Mouse (Mus musculus): ENCODE results near the gene Fbxw4.
A peak's percentile ranks its signal among the peaks of the same experiment; 100 is the strongest.
"Not testable (repeated sequence)": the region's sequence is repeated elsewhere in the genome, so short reads cannot be mapped to it uniquely, and the experiment has no call there.

Gene Fbxw4

GRCm38 (mm10) chr19:45580235-45580634 is 79.9 kb downstream of the Fbxw4 start:
- no peak for DNase-seq (ENCODE audit: low spot score in 2 of 2)

GRCm38 (mm10) chr19:45579416-45579815 is 80.7 kb downstream of the Fbxw4 start:
- DNase-seq (ENCODE audit: low spot score in 2 of 2) = no peak

GRCm38 (mm10) chr19:45578976-45579375 is 81.1 kb downstream of the Fbxw4 start:
- DNase-seq (ENCODE audit: low spot score in 2 of 2) = no peak

GRCm38 (mm10) chr19:45577141-45577750 is 82.9 kb downstream of the Fbxw4 start:
- DNase-seq (ENCODE audit: low spot score in 2 of 2) = no peak

- DNase-seq (ENCODE audit: low spot score in 2 of 2) = no peak
Measured at GRCm38 (mm10) chr19:45575632-45576001, 84.5 kb downstream of the Fbxw4 start.

GRCm38 (mm10) chr19:45574941-45575631 is 85.0 kb downstream of the Fbxw4 start:
- peak in 1 of 2 experiments; percentile 37 for DNase-seq (ENCODE audit: low spot score in 2 of 2)

GRCm38 (mm10) chr19:45574339-45574898 is 85.7 kb downstream of the Fbxw4 start:
- no peak for DNase-seq (ENCODE audit: low spot score in 2 of 2)

- DNase-seq (ENCODE audit: low spot score in 2 of 2) = peak; percentile 58 to 70
Measured at GRCm38 (mm10) chr19:45573861-45574267, 86.2 kb downstream of the Fbxw4 start.

GRCm38 (mm10) chr19:45573033-45573432 is 87.1 kb downstream of the Fbxw4 start:
- no peak for DNase-seq (ENCODE audit: low spot score in 2 of 2)

GRCm38 (mm10) chr19:45567367-45567766 is 92.7 kb downstream of the Fbxw4 start:
- DNase-seq (ENCODE audit: low spot score in 2 of 2) = no peak

GRCm38 (mm10) chr19:45565925-45566715 is 94.0 kb downstream of the Fbxw4 start:
- no peak for DNase-seq (ENCODE audit: low spot score in 2 of 2)

GRCm38 (mm10) chr19:45560153-45560890 is 99.8 kb downstream of the Fbxw4 start, which contains the start of the genes Poll and Gm17018:
Gene Poll, minus strand, starts transcription at chr19:45560531.
Gene Gm17018, plus strand, starts transcription at chr19:45560615.
- DNase-seq (ENCODE audit: low spot score in 2 of 2) = peak; percentile 55 to 75

GRCm38 (mm10) chr19:45554136-45554535 is 106.0 kb downstream of the Fbxw4 start:
- no peak for DNase-seq (ENCODE audit: low spot score in 2 of 2)

GRCm38 (mm10) chr19:45552187-45552586 is 107.9 kb downstream of the Fbxw4 start:
- DNase-seq (ENCODE audit: low spot score in 2 of 2) = no peak

- DNase-seq (ENCODE audit: low spot score in 2 of 2) = no peak
Measured at GRCm38 (mm10) chr19:45549948-45550347, 110.2 kb downstream of the Fbxw4 start.

- DNase-seq (ENCODE audit: low spot score in 2 of 2) = no peak
Measured at GRCm38 (mm10) chr19:45549128-45549915, 110.8 kb downstream of the Fbxw4 start.

- not testable (repeated sequence) for DNase-seq (ENCODE audit: low spot score in 2 of 2)
Measured at GRCm38 (mm10) chr19:45548196-45548595, 111.9 kb downstream of the Fbxw4 start.

GRCm38 (mm10) chr19:45544925-45545321 is 115.2 kb downstream of the Fbxw4 start:
- DNase-seq (ENCODE audit: low spot score in 2 of 2) = peak; percentile 62 to 76

GRCm38 (mm10) chr19:45544152-45544924 is 115.8 kb downstream of the Fbxw4 start:
- DNase-seq (ENCODE audit: low spot score in 2 of 2) = no peak

GRCm38 (mm10) chr19:45542061-45542460 is 118.1 kb downstream of the Fbxw4 start:
- DNase-seq (ENCODE audit: low spot score in 2 of 2) = no peak
